Mouse (Mus musculus) liver, postnatal 0 days (tissue): ENCODE data around the gene Mtx2. TPM values are rescaled to one million over a fixed set of nuclear protein-coding genes. Genes with fewer than 3 reads are reported as not detected.
A peak's percentile ranks its signal among the peaks of the same experiment; 100 is the strongest.

Source experiments
- ATAC-seq: fragments of 200-750 bp; cut with Nextera tagmentation; 2 replicates; pipeline ENCODE4 v1.8.0; 2017; ENCODE audit warnings: mild to moderate bottlenecking, moderate library complexity
- DNase-seq: peaks from one replicate; pipeline ENCODE4 v3.0.0-alpha.2; 2016
- H3K27ac ChIP-seq: fragments of 300-500 bp; sonication (generic); 2 replicates; pipeline ENCODE4 v1.5.1; 2014; ENCODE audit warnings: antibody characterized with exemption, moderate library complexity, mild to moderate bottlenecking, low read depth
- H3K27me3 ChIP-seq: fragments of 300-500 bp; sonication (generic); 2 replicates; pipeline ENCODE4 v1.6.1; 2014; ENCODE audit warnings: low read length, control low read depth, mixed read lengths; ENCODE audit not compliant: insufficient read depth
- H3K36me3 ChIP-seq: fragments of 300-500 bp; sonication (generic); replicated peaks from 2 replicates; pipeline ENCODE4 v1.6.1; 2014; ENCODE audit warnings: mild to moderate bottlenecking, control low read depth, low read length, moderate library complexity, mixed read lengths; ENCODE audit not compliant: insufficient read depth
- H3K4me1 ChIP-seq: fragments of 300-500 bp; sonication (generic); 2 replicates; pipeline ENCODE4 v1.6.1; 2014; ENCODE audit warnings: antibody characterized with exemption, mild to moderate bottlenecking, control low read depth; ENCODE audit not compliant: insufficient read depth
- H3K4me2 ChIP-seq: fragments of 300-500 bp; sonication (generic); 2 replicates; pipeline ENCODE4 v1.6.1; 2014; ENCODE audit warnings: low read depth, mild to moderate bottlenecking, low read length, moderate library complexity, mixed read lengths
- H3K4me3 ChIP-seq: fragments of 300-500 bp; sonication (generic); 2 replicates; pipeline ENCODE4 v1.5.1; 2014; ENCODE audit warnings: low read depth, low read length
- H3K9ac ChIP-seq: fragments of 300-500 bp; sonication (generic); replicated peaks from 2 replicates; pipeline ENCODE4 v1.6.1; 2014; ENCODE audit warnings: mild to moderate bottlenecking, moderate library complexity
- H3K9me3 ChIP-seq: fragments of 300-500 bp; sonication (generic); 2 replicates; pipeline ENCODE4 v1.6.1; 2016; ENCODE audit warnings: mild to moderate bottlenecking, control low read depth, low read length, mixed read lengths
- CTCF ChIP-seq: sonication (generic); IDR thresholded peaks from 2 replicates; pipeline ENCODE4 v1.5.1; 2016; ENCODE audit warnings: antibody characterized with exemption, low read depth
- EP300 ChIP-seq: IDR thresholded peaks from 2 replicates; pipeline ENCODE4 v1.6.1; 2016; ENCODE audit warnings: antibody characterized with exemption, low read depth, mild to moderate bottlenecking
- WGBS: fragments of 180-500 bp; shearing (Covaris S2); extraction: QIAGEN DNeasy Blood & Tissue Kit; methylation state at CpG from one replicate; pipeline ENCODE4 v1.1.7; 2014; ENCODE audit not compliant: insufficient replicate concordance; 5-methylcytosine and 5-hydroxymethylcytosine counted together
- polyA plus RNA-seq: library from polyadenylated mRNA; unstranded; fragments of >200 nt; fragmentation: Nextera tagmentation; extraction: Ambion mirVana; gene quantifications from 2 replicates; pipeline ENCODE4 v1.2.1, GENCODE M21; 2015

Gene Mtx2
- 60.7 and 66.0 TPM in 2 replicates for polyA plus RNA-seq

DNA sequence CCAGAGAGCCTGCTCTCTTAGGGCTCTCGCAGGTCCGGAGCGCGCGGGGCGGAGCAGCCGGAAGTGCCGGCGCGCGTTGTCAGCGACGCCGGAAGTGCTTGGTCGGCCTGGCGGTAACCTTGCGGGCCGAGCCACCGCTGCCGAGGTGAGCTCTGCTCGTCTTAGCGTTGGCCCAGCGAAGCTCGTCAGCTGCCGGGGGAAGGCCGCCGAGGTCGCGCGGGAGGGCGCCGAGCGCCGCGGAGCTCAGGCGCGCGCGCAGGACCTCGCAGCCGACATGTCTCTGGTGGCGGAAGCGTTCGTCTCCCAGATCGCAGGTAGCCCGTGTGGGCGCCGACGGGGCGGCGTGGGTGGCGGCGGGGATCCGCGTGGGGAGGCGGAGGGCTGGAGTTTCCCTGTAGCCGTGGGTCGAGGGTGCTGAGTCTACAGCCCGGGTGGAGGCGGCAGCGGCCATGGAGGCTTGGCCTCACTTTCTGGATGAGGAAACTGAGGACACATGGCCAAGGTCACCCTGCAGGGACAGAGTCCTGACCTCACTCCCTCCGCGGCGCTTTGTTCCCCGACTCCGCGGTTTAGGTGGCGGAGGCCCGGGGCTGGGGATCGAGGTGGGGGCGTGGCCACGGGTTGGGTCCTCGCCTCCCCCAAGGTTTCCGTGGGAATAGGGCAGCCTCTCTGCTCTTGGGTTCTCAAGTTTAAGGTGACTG, at the start of gene Mtx2:
TSS of gene Mtx2 (plus strand) at position 74 of the 701 bp plus-strand sequence.
- peak; percentile 94 for ATAC-seq
- Histone ChIP-seq H3K4me1 (no peaks in the 10 kb centered on the region), H3K27ac (peak within 1 kb of the TSS; percentile 97), H3K36me3 (no peaks in the 10 kb centered on the region), H3K9ac (peak within 1 kb of the TSS; percentile 89), H3K4me3 (peak within 1 kb of the TSS; percentile 85), H3K9me3 (no peaks in the 10 kb centered on the region), H3K4me2 (peak within 1 kb of the TSS; percentile 73), H3K27me3 (0 out of 2 replicates have a peak, but pooled peaks cover 2% of the 10 kb centered on the region)
- WGBS = 2% methylated on average over 68 of the region's 74 CpGs
- no peak for TF ChIP-seq CTCF
- no peak for TF ChIP-seq EP300
- DNase-seq = peak; percentile 85

- Histone ChIP-seq H3K27me3 (no peaks in the 10 kb centered on the region; the same call in 1 of the 2 replicates), H3K4me2 (no peak overlapping the region), H3K9me3 (no peaks in the 10 kb centered on the region), H3K4me1 (no peaks in the 10 kb centered on the region), H3K27ac (no peak overlapping the region), H3K4me3 (no peak overlapping the region), H3K9ac (no peak overlapping the region), H3K36me3 (no peaks in the 10 kb centered on the region)
- ATAC-seq (no peak), DNase-seq (no peak)
- TF ChIP-seq EP300 = no peak
- TF ChIP-seq CTCF = no peak
- WGBS = 68% methylated on average over 13 of the region's 13 CpGs
These were observed 47.9 kb upstream of the Mtx2 start for GRCm38 (mm10) chr2:74777536-74778275.

- no peaks in the 10 kb centered on the region; the same call in 1 of the 2 replicates for H3K27me3 ChIP-seq
- H3K36me3 ChIP-seq = no peaks in the 10 kb centered on the region
- H3K4me2 ChIP-seq = no peak overlapping the region
- no peak for TF ChIP-seq EP300
- TF ChIP-seq CTCF = no peak
- DNase-seq (no peak), ATAC-seq (no peak)
- no peak overlapping the region for H3K9ac ChIP-seq
- 77% methylated on average over 5 of the region's 5 CpGs for WGBS
- no peak overlapping the region for H3K4me3 ChIP-seq
- no peak overlapping the region for H3K27ac ChIP-seq
- no peaks in the 10 kb centered on the region for H3K4me1 ChIP-seq
- H3K9me3 ChIP-seq = no peaks in the 10 kb centered on the region
These were observed 44.2 kb upstream of the Mtx2 start for GRCm38 (mm10) chr2:74781386-74781785.

DNA sequence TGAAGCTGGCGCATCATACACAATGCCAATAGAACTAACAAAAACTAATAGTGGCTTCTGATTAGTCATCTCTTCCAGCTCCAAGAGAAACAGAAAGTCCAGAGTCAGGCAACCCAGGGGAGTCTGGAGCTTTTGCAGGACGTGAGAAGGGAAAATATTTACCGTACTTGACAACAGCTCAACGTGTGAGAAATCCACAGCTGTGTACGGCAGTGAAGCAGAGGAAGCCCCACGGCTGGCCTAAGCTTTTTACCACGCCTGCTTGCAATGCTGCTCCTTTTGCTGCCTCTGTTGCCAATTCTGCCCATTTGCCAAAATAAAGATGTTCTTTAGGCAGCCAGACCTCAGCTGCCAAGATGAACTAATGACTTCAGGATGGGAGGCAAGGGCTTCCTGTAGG, 30.1 kb upstream of the Mtx2 start:
- DNase-seq = no peak
- ATAC-seq = no peak
- H3K27me3 ChIP-seq = no peaks in the 10 kb centered on the region
- H3K4me1 ChIP-seq = no peaks in the 10 kb centered on the region
- H3K36me3 ChIP-seq = no peaks in the 10 kb centered on the region
- 57% methylated on average over 7 of the region's 7 CpGs for WGBS
- H3K9me3 ChIP-seq = no peaks in the 10 kb centered on the region
- H3K4me2 ChIP-seq = no peak overlapping the region
- H3K4me3 ChIP-seq = no peak overlapping the region
- no peak overlapping the region for H3K9ac ChIP-seq
- no peak overlapping the region for H3K27ac ChIP-seq
- TF ChIP-seq EP300 (no peak), CTCF (no peak)

- Histone ChIP-seq H3K9ac (no peak overlapping the region), H3K4me3 (no peak overlapping the region), H3K36me3 (no peaks in the 10 kb centered on the region), H3K27ac (no peak overlapping the region), H3K4me1 (no peaks in the 10 kb centered on the region), H3K9me3 (no peaks in the 10 kb centered on the region), H3K4me2 (no peak overlapping the region), H3K27me3 (no peaks in the 10 kb centered on the region)
- TF ChIP-seq EP300 (no peak), CTCF (no peak)
- DNase-seq (no peak), ATAC-seq (no peak)
- WGBS = 79% methylated on average over 5 of the region's 5 CpGs
These were observed 17.2 kb upstream of the Mtx2 start for GRCm38 (mm10) chr2:74808431-74808830.

DNA sequence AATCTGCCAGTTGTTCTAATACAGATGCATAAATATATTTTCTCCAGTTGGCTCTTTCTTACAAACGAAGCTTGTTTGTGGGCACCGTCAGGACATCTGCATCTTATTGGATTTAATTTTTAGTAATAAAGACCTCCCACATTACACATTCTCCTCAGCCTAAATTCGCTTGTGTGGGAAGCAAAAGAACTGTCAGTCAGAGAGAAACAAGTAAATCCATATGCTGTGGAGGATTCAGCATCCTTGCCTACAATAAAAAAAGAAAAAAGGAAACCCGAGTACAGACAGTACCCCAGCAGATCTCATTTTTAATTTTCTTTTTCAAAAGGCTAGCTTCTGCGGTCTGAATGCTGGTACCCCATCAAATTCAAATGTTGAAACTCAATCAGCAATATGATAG, 2.9 kb upstream of the Mtx2 start:
- no peak overlapping the region for H3K4me3 ChIP-seq
- H3K4me1 ChIP-seq = no peaks in the 10 kb centered on the region
- H3K27ac ChIP-seq = no peak overlapping the region
- WGBS = 77% methylated on average over 5 of the region's 5 CpGs
- no peaks in the 10 kb centered on the region for H3K36me3 ChIP-seq
- no peak for DNase-seq
- 0 out of 2 replicates have a peak, but pooled peaks cover 2% of the 10 kb centered on the region for H3K27me3 ChIP-seq
- no peaks in the 10 kb centered on the region for H3K9me3 ChIP-seq
- no peak overlapping the region for H3K4me2 ChIP-seq
- ATAC-seq = no peak
- TF ChIP-seq EP300 = no peak
- no peak for TF ChIP-seq CTCF
- H3K9ac ChIP-seq = no peak overlapping the region
